In the genomic region with DNA sequence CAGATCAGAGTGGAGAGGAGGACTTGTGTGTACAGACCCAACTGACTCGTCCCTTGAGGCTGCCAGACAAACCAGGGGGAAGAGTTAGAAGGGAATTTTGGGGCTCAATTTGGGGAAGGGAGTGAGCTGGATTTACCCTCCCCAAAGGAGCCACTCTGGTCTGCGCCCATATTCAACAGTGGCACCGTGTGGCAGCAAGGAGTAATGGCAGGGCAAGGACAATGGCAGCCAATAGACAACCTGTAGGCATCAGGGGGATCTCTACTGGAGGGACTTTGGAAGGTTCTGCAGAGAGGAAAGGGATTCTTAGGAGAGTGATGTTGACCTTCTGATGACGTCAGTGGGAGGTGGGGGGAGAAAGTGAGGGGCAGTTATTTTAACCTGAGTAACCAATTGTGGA, we compare ENCODE assay signal across 10 mouse cellular contexts.
DNase-seq lines count a peak whose midpoint lies in the region; ATAC-seq and TF ChIP-seq lines count a peak whose summit lies in the region.
"Had no signal": no experiment of that assay in that cellular context is flagged by ENCODE, and none has a peak within 500 bp of the region (broad histone marks: within the 10 kb centered on the region; RNA-seq: fewer than 3 reads in every experiment).

No protein-coding gene starts in this region.

- H3K27ac ChIP-seq in heart, adult 2 months: no peak overlapping the region
- H3K27ac ChIP-seq in heart, embryonic 11.5 days (ENCODE audit: low read depth, low read length): no peak overlapping the region
- H3K27ac ChIP-seq: limb, embryonic 12.5 days had no signal

- H3K9ac ChIP-seq in heart, adult 2 months (ENCODE audit: low read depth, low read length): no peak overlapping the region
- H3K9ac ChIP-seq in heart, embryonic 11.5 days (ENCODE audit: low read depth, low read length): no peak overlapping the region
- H3K9ac ChIP-seq: limb, embryonic 12.5 days had no signal

- TF ChIP-seq CTCF in heart, adult 2 months (IDR thresholded peaks at IDR 0.05): peak; percentile 88
- TF ChIP-seq CTCF in brain, embryonic 14.5 days (IDR thresholded peaks at IDR 0.05; ENCODE audit: borderline replicate concordance, extremely low read depth, insufficient read depth, insufficient read length): peak; percentile 75

- WGBS in heart, adult 2 months: 13% methylated on average over 4 of the region's 4 CpGs
- 22% methylated on average over 4 of the region's 4 CpGs for WGBS in heart, embryonic 11.5 days (ENCODE audit: insufficient replicate concordance)

- ATAC-seq in heart, embryonic 11.5 days (replicated peaks; ENCODE audit: insufficient number of reproducible peaks, low FRiP score, low TSS enrichment): no peak

- no peaks in the 10 kb centered on the region; the same call in 1 of the 2 replicates for H3K4me1 ChIP-seq in heart, adult 2 months (ENCODE audit: control insufficient read depth, insufficient read depth, low read length)
- no peaks in the 10 kb centered on the region for H3K4me1 ChIP-seq in heart, embryonic 11.5 days (ENCODE audit: control insufficient read depth, insufficient read depth, low read length)

- no peak for DNase-seq in heart, adult 2 months
- DNase-seq in ovary, postnatal 36 days (ENCODE audit: low spot score): peak; percentile 23
- DNase-seq in ovary, postnatal 10 days (ENCODE audit: low spot score): no peak
- DNase-seq in brain, embryonic 14.5 days (ENCODE audit: low read depth): peak; percentile 40
- DNase-seq in retina, embryonic 14.5 days (ENCODE audit: low spot score): peak; percentile 52
- DNase-seq in testis, postnatal 10 days (ENCODE audit: low spot score): no peak
- DNase-seq in left cerebral cortex, adult 8-10 months (ENCODE audit: low spot score in 2 of 2): no peak
- DNase-seq: gastrocnemius, postnatal 25 days had no signal

- H3K79me2 ChIP-seq in heart, adult 2 months (replicated peaks; ENCODE audit: control insufficient read depth, insufficient read depth, low read length): no peaks in the 10 kb centered on the region

- H3K9me3 ChIP-seq in heart, embryonic 11.5 days (replicated peaks; ENCODE audit: control insufficient read depth, low read length): no peaks in the 10 kb centered on the region
- H3K9me3 ChIP-seq: limb, embryonic 12.5 days had no signal

- H3K36me3 ChIP-seq in heart, adult 2 months (ENCODE audit: control insufficient read depth, insufficient read depth, low read length): no peaks in the 10 kb centered on the region
- no peaks in the 10 kb centered on the region for H3K36me3 ChIP-seq in heart, embryonic 11.5 days (ENCODE audit: control insufficient read depth, insufficient read depth, low read length)
- H3K36me3 ChIP-seq: limb, embryonic 12.5 days had no signal

- no peak overlapping the region for H3K4me3 ChIP-seq in heart, adult 2 months
- H3K4me3 ChIP-seq in heart, embryonic 11.5 days (ENCODE audit: low read depth, low read length): no peak overlapping the region
- H3K4me3 ChIP-seq: limb, embryonic 12.5 days had no signal

- H3K4me2 ChIP-seq in heart, embryonic 11.5 days: no peak overlapping the region
- H3K4me2 ChIP-seq: limb, embryonic 12.5 days had no signal

- TF ChIP-seq EP300 in heart, adult 2 months (IDR thresholded peaks at IDR 0.05; ENCODE audit: insufficient read depth, low read depth, low read length): 0 out of 2 replicates have a peak, but pooled peaks have one; percentile 40

- H3K27me3 ChIP-seq in heart, adult 2 months (ENCODE audit: control insufficient read depth, insufficient read depth, low read length): no peaks in the 10 kb centered on the region
- no peaks in the 10 kb centered on the region for H3K27me3 ChIP-seq in heart, embryonic 11.5 days (ENCODE audit: control insufficient read depth, insufficient read depth, low read length)

- TF ChIP-seq POLR2A in heart, adult 2 months (IDR thresholded peaks at IDR 0.05; ENCODE audit: insufficient read depth, low read depth, low read length): no peak
- no peak for TF ChIP-seq POLR2A in brain, embryonic 14.5 days (IDR thresholded peaks at IDR 0.05; ENCODE audit: borderline replicate concordance, extremely low read depth, insufficient read depth, insufficient read length, poor library complexity, severe bottlenecking)

- intact Hi-C loops in heart, adult 2 months (cut with DNase I): loop anchor here (2.0 to 5.0 kb wide), 3 partner anchors 232 to 389 kb away; no protein-coding TSS in a partner anchor

Comparison
In these comparisons a context has a peak if more than half of its experiments do, and no peak if none do; other contexts are left out.
1. DNase-seq: peak in ovary, postnatal 36 days (single experiment), brain, embryonic 14.5 days (single experiment) and retina, embryonic 14.5 days (single experiment); none in heart, adult 2 months (0 of 2), ovary, postnatal 10 days (single experiment), testis, postnatal 10 days (single experiment) and left cerebral cortex, adult 8-10 months (0 of 2).